Mouse (Mus musculus) retina, postnatal 7 days (tissue): ENCODE measurements at regions not wholly inside any gene's neighbourhood (a gene's known extent, or its start where the extent isn't known, plus 50 kb on each side); places are given as distances from the start of the nearest gene placed in this dataset.

Experiments used
- DNase-seq: peaks from one replicate; pipeline ENCODE4 v3.0.0-alpha.2; 2012; ENCODE audit warnings: low read depth, low spot score

- DNase-seq = peak; percentile 14
These were observed 282.5 kb upstream of the Gjb5 start for GRCm38 (mm10) chr4:127640251-127641085.

- no peak for DNase-seq
These were observed 281.8 kb upstream of the Gjb5 start for GRCm38 (mm10) chr4:127639765-127640164.

- DNase-seq = no peak
These were observed 279.0 kb upstream of the Gjb5 start for GRCm38 (mm10) chr4:127636934-127637333.

- no peak for DNase-seq
These were observed 277.3 kb upstream of the Gjb5 start for GRCm38 (mm10) chr4:127635262-127635661.

GRCm38 (mm10) chr4:127619870-127620269 lies 261.9 kb upstream of the Gjb5 start:
- DNase-seq = no peak

GRCm38 (mm10) chr4:127612761-127613160 lies 254.8 kb upstream of the Gjb5 start:
- no peak for DNase-seq

- no peak for DNase-seq
These were observed 242.9 kb upstream of the Gjb5 start for GRCm38 (mm10) chr4:127600919-127601318.

GRCm38 (mm10) chr4:127598610-127599009 lies 240.6 kb upstream of the Gjb5 start:
- no peak for DNase-seq

GRCm38 (mm10) chr4:127594081-127594480 lies 236.1 kb upstream of the Gjb5 start:
- no peak for DNase-seq

- no peak for DNase-seq
These were observed 233.6 kb upstream of the Gjb5 start for GRCm38 (mm10) chr4:127591540-127591939.

GRCm38 (mm10) chr4:127586822-127587221 lies 228.8 kb upstream of the Gjb5 start:
- DNase-seq = no peak

- DNase-seq = no peak
These were observed 218.5 kb upstream of the Gjb5 start for GRCm38 (mm10) chr4:127576521-127576920.

- DNase-seq = no peak
These were observed 204.6 kb upstream of the Gjb5 start for GRCm38 (mm10) chr4:127562602-127563001.

- no peak for DNase-seq
These were observed 200.6 kb upstream of the Gjb5 start for GRCm38 (mm10) chr4:127558572-127558971.

GRCm38 (mm10) chr4:127552456-127553225 lies 194.7 kb upstream of the Gjb5 start:
- DNase-seq = no peak

GRCm38 (mm10) chr4:127549581-127549980 lies 191.6 kb upstream of the Gjb5 start:
- no peak for DNase-seq

GRCm38 (mm10) chr4:127549018-127549417 lies 191.0 kb upstream of the Gjb5 start:
- no peak for DNase-seq

- DNase-seq = no peak
These were observed 187.1 kb upstream of the Gjb5 start for GRCm38 (mm10) chr4:127545106-127545505.

- no peak for DNase-seq
These were observed 185.3 kb upstream of the Gjb5 start for GRCm38 (mm10) chr4:127543276-127543675.

GRCm38 (mm10) chr4:127542771-127543170 lies 184.8 kb upstream of the Gjb5 start:
- no peak for DNase-seq

GRCm38 (mm10) chr4:127536952-127537351 lies 179.0 kb upstream of the Gjb5 start:
- DNase-seq = no peak

- no peak for DNase-seq
These were observed 177.6 kb upstream of the Gjb5 start for GRCm38 (mm10) chr4:127535630-127536029.

GRCm38 (mm10) chr4:127534411-127534810 lies 176.4 kb upstream of the Gjb5 start:
- no peak for DNase-seq
